Mouse (Mus musculus) spleen, adult 12 weeks (tissue): ENCODE measurements around the gene Napb.

Source experiments
- DNase-seq: peaks from one replicate; pipeline ENCODE4 v3.0.0; 2022; ENCODE audit warnings: low spot score

The Napb gene

DNA sequence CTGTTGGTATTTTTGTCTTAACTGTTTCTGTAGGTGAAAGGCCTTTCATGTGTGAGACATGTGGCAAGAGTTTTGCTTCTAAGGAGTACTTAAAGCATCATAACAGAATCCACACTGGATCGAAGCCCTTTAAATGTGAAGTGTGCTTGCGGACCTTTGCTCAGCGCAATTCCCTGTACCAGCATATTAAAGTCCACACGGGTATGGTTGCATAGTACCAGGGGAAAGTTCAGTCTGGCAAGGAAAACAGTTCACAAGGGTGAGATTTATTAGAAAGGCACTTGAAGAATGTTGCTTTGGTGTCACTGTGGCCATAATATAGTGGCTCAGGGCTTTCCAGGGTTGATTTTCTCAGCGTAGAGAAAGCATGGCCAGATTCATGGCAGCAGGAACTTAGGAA, 44.3 kb downstream of the Napb start:
- DNase-seq: no peak

- DNase-seq: no peak
Measured at GRCm38 (mm10) chr2:148686862-148687261, 45.4 kb downstream of the Napb start.

DNA sequence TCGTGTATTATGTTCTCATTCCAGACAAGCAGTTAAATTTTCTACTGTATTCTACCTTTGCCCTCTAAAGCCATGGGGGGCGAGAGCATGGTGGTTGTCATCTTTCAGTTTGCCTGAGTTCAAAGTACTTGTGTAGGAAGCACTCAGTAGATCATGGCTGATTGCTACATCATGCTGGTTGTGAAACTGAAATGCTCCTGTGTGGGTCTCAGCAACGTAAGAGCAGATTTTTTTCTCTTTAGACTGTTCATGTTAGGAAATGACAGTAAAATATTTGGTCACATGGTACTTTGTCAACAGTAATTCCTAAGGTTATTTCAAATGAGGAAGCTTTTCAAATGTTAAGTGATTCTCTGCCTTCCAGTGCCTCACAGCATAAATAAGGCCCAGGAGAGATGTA, 46.6 kb downstream of the Napb start:
- DNase-seq: no peak

DNA sequence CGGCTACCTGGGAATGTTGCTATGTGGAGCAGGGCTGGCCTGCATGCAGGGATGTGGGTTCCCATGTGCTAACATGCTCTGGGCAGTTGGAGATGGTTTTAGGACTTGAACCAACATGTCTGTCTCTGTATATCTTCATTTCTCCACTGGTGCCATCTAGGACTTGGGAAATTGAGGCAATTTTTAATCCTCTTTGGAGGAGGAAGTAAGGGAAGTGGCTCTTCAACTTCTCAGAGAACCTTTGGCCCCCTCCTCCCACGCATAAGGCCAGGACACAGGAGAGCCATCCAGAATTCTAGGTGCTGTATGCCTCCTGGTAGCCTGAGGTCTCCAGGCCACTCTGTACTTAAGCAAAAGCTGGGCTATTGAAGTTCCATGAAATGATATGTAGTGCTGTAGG, 47.3 kb downstream of the Napb start:
- no peak for DNase-seq

DNA sequence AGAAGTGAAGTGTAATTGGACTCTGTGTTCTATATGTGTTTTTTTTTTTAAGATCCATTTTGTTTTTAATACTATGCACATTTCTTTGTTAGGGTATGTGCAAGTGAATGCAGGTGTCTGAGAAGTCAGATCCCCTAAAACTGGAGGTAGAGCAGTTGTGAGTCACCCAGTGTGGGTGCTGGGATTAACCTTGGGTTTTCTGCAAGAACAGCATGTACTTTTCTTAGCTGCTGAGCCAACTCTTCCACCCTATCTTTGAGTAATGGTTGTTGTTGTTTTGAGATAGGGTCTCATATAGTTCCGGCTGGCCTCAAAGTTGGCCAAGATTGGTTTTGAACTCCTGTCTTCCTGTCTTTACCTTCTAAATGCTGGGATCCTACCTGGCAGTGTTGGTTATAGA, 49.2 kb downstream of the Napb start:
- DNase-seq: no peak

GRCm38 (mm10) chr2:148681461-148681891, 50.8 kb downstream of the Napb start:
- DNase-seq: no peak

DNA sequence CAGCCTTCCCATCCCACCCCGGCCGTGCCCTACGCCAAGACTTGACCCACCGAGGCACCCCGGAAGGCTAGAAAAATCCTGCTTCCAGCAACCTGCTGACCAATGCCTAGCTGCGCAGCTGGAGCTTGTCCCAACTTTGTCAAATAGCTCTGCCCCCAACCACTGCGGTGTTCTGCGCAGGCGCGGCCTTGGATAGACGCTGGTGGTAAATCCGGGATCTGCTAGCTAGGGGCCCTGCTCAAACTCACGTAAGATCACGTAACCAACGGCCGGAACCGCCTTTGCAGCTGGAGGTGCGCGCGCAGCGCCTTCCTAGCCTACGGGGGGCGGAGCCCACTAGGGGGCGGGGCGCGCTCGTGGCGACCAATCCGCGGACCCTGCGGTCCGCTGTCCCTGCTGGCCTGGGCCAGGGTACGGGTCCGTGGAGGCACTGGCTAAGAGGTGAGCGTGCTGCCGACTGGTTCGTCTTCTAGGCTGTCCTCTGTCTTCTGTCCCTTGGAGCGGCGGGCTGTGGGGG, 51.4 kb downstream of the Napb start, which contains the start of gene Gzf1:
TSS of gene Gzf1 (plus strand) at position 249 of the 517 bp plus-strand sequence.
- peak; percentile 96 for DNase-seq

GRCm38 (mm10) chr2:148679346-148679745, 52.9 kb downstream of the Napb start:
- DNase-seq: no peak

- DNase-seq: no peak
Measured at GRCm38 (mm10) chr2:148677801-148678200, 54.5 kb downstream of the Napb start.

DNA sequence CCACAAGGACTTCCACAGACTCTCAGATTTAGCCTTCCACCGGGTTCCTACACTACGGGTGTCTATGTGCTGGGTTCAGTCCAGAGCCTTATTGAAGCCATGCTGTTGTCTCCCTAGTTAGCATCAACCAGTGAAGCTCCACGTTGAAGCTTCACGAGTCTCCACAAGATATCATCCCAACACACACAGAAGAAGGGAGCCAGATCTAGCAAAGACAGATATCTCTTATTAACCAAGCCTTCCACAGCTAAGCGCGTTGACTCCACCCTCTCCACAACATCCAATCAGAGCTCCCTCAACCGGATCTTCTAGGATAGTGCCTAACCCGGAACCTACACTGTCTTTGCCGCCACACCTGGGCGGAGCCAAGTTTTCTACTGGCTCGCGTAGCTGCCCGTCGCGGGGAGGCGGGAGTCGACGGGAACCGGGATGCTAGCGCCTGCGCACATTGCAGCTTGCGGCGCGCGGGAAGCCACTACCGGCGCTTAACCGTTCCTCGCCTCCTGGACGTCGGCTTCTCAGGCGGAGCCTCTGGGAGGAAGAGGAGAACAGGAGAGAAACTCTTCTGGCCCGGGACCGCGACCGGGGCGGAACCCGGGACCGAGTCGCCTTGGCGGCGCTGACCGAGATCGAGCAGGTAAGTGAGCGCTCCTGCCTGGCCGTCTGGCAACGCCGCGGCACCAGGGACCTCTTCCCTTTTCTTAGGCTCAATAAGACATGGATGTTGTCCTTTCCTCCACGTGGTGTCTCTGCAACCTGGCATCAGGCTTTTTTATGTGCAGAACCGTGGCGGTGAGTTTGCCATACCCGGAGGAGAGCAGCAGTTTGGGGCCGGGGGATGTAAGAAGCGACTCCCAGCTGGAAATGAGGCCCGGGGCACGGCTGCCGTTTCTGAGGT, 59.8 kb downstream of the Napb start, which contains the start of gene Nxt1:
TSS of gene Nxt1 (plus strand) at position 403 of the 898 bp plus-strand sequence.
- DNase-seq: peak; percentile 99

DNA sequence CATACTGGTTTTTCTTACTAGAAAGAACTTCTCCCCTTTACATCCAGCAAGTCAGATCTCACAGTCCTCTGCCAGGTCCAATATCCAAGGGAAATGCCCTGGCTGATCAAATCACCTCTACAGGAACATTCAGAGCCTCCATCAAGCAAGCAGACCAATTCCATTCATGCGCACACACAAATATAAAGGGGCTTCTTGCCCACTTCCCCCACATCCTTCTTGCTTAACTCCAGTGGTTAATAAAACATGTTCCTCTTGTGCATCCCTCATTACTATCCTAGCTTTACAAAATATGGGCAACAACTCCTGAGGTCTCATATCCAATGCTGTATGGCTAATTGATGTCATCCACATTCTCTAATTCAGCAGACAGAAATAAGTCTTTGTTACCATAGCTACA, 68.8 kb downstream of the Napb start:
- DNase-seq: no peak

GRCm38 (mm10) chr2:148654961-148655360, 77.3 kb downstream of the Napb start:
- peak; percentile 8 for DNase-seq

DNA sequence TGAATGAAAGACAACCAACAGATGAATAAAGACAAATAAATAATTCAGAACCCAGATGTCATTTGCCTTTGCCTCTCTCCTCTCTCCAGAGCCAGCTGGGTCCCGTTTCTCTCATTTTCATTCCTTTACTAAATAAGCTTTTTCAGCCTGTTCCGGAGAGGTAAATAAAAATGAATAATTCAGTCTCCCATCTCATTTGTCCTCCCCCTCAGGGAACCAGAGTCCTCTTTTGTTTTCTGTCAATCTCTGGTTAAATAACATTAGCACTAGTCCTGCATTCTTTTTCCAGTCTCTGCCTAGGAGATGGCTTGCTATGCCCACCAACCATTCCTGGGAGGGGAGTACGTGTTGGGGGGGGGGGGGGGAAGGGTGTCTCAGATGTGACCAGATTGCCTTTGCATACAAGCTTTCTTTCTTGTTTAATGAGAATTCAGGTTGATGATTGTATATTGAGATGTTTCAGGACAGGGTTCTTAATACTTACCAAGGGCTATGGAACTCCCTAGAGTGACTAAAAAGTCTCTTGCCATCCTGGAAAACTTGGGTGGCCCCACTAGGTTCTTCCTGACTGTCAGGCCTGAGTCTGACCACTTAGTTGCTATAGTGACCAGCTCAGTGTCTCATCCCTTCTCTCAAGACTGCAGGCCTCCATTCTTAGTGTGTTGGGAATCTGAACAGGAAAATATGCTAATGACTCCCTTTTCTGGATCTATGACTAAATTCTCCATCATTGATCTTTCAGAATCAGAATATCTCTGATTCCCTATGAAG, 81.5 kb downstream of the Napb start:
- no peak for DNase-seq

DNA sequence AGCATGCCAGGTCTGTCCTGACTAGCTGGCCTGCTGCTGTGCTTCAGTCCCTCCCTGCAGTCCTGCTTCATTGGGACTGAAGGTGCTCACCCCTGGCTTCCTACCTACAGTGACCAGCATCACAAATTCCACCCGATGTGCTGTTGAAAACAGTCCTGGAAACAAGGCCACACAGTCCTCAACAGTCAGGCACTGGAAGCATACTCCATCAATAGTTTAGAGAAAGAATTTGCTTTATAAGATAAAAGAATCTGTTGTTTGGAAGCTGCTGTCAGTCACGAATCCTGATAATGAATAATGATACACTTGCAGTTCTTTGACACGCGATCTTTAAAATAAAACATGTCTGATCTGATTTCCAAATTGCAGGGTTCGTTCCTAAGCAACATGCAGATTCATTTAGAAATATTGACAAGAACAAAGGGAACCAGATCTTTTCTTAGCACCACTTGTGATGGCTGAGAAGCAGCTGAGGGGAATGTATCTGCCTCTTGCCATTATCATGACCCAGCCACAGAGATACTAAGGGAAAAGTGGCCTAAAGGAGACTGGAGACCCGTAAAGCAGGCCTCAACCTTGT, 87.8 kb downstream of the Napb start:
- DNase-seq: no peak
